Mouse (Mus musculus) lung, adult 2 months (tissue): ENCODE data around the gene Tff1.

Experiments
- CTCF ChIP-seq: fragments of 200-500 bp; IDR thresholded peaks from 2 replicates; pipeline ENCODE4 v1.5.1; 2011; ENCODE audit warnings: mild to moderate bottlenecking, low read length, control low read depth; ENCODE audit not compliant: insufficient read depth
- POLR2A ChIP-seq: fragments of 200-500 bp; IDR thresholded peaks from 2 replicates; pipeline ENCODE4 v1.6.1; 2011; ENCODE audit warnings: low read depth, mild to moderate bottlenecking, control low read depth, low read length, borderline replicate concordance; ENCODE audit errors: extremely low read depth

GRCm38 (mm10) chr17:31207771-31208334 is 42.8 kb upstream of the Tff1 start, which contains the start of gene Ubash3a:
- TF ChIP-seq CTCF (no peak), POLR2A (no peak)
